Mouse (Mus musculus) kidney, adult 2 months (tissue): Measurements from ENCODE around the gene Gipc2.

ENCODE experiments used
- CTCF ChIP-seq: fragments of 200-500 bp; conservative IDR thresholded peaks from 2 replicates; pipeline ENCODE4 v1.5.1; 2011; ENCODE audit warnings: low read depth, mild to moderate bottlenecking, control low read depth, low read length, moderate library complexity, mixed read lengths; ENCODE audit not compliant: insufficient read depth, insufficient read length
- POLR2A ChIP-seq: fragments of 200-500 bp; IDR thresholded peaks from one replicate; pipeline ENCODE4 v1.6.1; 2011; ENCODE audit warnings: low read depth, low read length, control low read depth

- no peak for TF ChIP-seq CTCF
- no peak for TF ChIP-seq POLR2A
Measured at GRCm38 (mm10) chr3:152201651-152202050, 35.6 kb upstream of the Gipc2 start.
